Mouse (Mus musculus) brain, embryonic 18.5 days (tissue): Measurements from ENCODE around the gene Rgsl1.

Experiments
- DNase-seq: peaks from one replicate; pipeline ENCODE4 v3.0.0-alpha.2; 2012; ENCODE audit warnings: low read depth, low spot score

Rgsl1 gene

DNA sequence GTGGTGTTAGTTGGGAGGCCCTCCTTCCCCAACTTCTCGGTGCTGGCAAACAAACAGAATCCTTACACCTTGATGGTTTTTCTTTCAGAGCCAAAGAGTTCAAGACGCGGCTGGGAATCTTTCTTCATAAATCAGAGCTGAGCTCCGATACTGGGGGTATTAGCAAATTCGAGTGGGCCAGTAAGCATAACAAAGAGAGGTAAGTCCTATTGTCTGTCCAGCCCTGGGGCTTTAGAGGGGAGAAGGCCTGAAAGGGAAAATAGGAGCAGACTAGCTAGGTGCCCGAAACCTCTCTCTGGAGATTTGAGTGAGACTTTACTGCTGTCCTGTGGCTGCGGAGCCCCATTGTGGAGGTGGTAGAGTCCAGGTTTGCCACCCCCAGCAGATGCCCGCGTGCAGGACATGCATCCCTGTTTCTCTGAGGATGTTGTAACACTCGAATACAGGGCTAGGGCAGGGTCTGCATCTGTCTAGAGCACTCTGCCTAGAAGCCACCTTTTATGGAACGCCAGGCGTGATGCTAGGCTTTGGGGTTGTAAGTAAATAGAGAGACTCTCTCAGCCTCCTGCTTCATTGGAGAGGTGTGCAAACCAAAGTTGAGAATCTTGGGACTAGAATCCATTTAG, 103.1 kb downstream of the Rgsl1 start:
- DNase-seq = no peak

GRCm38 (mm10) chr1:153740145-153740544, 103.8 kb downstream of the Rgsl1 start, which contains the start of gene Rgs16:
Rgs16 (plus strand) TSS chr1:153740349.
- DNase-seq = no peak

GRCm38 (mm10) chr1:153739437-153740015, 104.4 kb downstream of the Rgsl1 start:
- no peak for DNase-seq

DNA sequence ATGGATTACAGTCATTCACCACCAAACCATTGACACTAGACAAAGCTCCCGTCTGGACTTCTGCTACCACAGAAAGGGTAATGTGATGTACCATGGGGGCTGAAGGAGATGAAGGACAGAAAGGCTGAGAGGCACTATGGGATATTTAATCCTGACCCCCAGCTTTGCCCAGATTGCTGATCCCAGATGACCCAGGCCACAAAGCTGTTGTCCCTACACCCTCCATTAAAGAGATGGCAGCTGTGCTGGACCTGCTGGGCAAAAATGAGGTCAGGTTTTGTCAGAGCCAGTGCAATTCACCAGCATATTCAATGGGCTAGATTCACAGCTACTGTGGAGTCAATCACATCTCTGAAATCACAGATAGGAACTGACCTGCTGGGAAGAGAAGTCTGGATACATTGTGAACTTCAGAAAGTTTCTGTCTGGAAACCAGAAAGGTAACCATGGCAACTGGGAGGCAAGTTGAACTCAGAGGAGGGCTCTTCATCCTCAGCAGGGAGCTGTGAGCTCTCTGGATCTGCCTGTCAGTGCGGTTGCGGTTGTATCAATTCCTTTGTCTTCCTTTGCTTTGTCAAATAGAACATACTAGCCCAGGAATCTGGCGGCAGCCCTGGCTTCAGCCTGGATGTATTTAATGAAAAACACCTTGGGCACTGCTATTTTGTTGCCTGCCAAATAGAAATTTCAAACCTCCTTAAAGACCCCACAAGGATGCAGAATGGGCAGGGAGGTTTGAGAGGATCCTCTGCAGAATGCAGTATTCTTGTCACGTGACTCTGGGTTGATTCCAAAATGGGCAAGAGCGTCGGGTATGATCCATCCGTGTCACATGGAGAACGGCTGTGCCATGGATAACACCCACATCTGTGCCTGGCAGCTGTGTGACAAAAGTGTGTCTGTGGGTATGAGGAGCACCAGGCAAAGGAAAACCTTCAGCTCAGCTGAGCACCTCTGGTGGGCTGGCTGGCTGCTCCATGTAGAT, 106.5 kb downstream of the Rgsl1 start:
- DNase-seq = peak; percentile 73

DNA sequence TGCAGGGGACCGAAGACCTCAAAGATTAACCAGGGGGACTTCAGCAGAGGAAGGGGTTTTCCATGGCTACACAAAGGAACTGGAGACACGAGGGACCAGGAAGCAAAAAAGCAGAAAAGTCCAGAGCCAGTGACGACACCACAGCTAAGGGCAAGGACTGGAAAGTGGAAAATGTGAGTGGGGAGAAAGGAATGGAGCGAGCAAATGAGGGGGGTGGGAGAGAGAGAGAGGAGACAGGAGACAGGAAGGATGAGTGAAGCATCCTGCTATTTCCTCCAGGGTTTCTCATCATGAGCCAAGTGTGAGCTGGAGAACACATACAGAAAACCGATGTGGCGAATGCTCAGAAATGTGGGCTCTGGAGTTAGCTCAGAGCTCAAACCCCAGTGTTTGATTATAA, 107.8 kb downstream of the Rgsl1 start:
- no peak for DNase-seq

DNA sequence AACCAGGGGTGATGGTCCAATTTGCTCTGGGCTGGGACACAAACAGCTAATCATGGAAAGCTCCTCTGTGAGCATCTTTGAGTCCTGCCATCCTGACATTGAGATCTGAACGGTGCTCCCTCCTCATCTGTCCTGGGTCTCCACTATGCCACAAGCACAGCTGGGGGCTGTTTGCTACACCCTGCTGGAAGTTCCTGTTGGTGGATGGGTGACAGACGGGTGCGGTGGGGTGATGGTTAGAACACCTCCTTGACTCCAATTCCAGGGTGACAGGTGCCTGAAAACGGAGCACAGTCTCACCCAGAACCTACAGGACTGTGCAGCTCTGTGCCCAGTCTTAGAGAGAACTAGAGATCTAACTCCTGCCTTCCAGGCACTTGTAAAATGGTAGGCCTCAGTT, 109.1 kb downstream of the Rgsl1 start:
- DNase-seq = no peak

DNA sequence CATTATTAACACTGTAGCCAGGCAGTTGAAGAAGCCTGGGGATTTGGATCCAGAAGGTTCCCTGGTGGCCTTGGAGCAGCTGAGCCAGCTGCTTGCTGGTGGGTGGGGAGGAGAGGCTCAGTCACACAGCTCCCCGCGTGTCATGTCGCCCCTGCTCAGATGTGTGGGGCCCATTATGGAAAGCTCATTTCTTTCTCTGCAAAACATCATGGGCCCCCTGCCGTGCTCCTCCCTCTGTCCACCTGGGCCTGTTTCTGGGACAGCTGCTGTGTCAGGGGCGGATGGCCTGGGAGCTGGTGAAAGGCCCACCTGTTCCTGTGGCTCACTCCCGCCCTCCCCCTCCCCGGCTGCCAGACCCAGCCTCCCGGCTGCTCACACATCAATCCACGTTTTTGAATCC, 110.8 kb downstream of the Rgsl1 start:
- DNase-seq = no peak

DNA sequence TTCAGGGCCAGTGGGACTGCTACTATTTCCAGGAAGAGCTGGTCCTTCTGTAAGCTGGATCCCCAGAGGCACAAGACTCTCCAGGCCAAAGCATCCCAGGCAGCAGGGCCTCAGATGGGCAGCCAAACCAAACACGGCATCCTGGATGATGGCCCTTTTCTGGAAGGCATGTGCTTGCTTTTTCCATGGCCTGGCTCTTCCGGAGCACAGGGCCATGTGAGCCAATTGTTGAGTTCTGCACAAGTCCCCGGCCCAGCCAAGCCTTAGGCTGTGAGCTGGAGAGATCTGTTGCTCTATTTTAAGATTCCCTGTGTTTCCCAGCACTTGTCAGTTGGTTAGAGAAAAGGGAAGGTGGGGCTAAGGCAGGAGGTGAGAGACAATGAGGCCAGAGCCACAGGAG, 113.3 kb downstream of the Rgsl1 start:
- no peak for DNase-seq

DNA sequence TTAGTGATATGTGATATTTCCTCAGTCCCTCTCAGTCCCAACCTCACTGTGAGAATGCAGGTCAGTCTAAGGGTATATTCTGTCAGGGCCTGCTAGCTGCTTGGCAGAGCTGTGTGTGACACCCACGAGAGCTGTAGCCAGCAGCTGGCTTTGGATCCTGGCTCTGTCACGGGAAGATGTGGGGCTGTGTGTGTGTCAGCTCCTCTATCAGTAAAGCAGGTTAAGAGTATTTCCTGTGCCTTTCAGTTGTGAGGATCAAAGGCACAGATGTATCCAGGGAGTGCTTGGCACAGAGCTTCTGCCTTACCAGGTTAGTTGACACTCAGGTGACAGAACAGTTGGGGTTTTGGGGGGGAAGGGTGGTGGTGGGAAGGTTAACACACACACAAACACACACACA, 114.1 kb downstream of the Rgsl1 start:
- no peak for DNase-seq
